ENCODE assay signal across 8 mouse cellular contexts in the genomic region with DNA sequence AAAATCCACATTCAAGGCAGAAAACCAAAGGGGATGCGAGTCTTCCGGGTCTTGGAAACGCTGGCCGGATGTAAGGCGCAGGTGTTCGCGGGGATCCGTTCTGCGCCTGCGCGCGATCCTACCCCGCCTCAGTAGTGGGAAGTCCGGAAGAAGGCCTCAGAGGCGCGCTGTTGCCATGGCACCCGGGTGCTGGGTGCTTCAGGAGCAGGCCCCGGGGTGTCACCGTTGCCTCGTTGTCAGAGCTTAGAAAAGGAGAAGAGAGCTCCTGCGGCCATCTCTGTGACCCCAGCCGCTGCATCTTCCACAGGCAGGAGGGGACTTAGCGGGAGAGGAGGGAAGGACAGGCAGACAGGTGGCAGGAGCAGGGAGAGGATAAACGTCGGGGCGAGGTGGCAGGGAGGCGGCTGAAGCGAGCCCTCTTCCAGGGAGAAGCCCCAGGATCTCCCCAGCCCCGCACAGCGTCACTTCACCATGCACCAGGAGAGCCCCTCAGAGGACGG. TPM values are rescaled to one million over a fixed set of nuclear protein-coding genes. Genes with fewer than 3 reads are reported as not detected.
DNase-seq lines count a peak whose midpoint lies in the region; ATAC-seq lines count a peak whose summit lies in the region.

Gene Ccdc181 (plus strand): TSS at position 131 of the 500 bp plus-strand sequence.

- H3K9me3 ChIP-seq in hindbrain, embryonic 11.5 days (ENCODE audit: control insufficient read depth, low read length): no peaks in the 10 kb centered on the region

- H3K27ac ChIP-seq in hindbrain, embryonic 11.5 days (ENCODE audit: low read depth, low read length): peak within 1 kb of the TSS; percentile 51

- H3K9ac ChIP-seq in hindbrain, embryonic 11.5 days (ENCODE audit: low read depth, low read length): peak within 1 kb of the TSS; percentile 71

- ATAC-seq in frontal cortex, adult (ENCODE audit: low TSS enrichment): peak; percentile 99
- peak; percentile 99 for ATAC-seq in hindbrain, embryonic 11.5 days (ENCODE audit: low FRiP score)

- peak within 1 kb of the TSS; percentile 65 for H3K4me2 ChIP-seq in hindbrain, embryonic 11.5 days (replicated peaks; ENCODE audit: low read depth, low read length)

- WGBS in hindbrain, embryonic 11.5 days: under 1% methylated on average over 31 of the region's 31 CpGs

- DNase-seq in MN1 (ENCODE audit: low spot score): peak; percentile 99
- peak; percentile 95 for DNase-seq in cerebellum, adult 9-10 months
- DNase-seq in hindbrain, embryonic 11.5 days (ENCODE audit: low spot score): peak; percentile 96
- peak; percentile 86 to 93 for DNase-seq in layer of hippocampus, postnatal 10 days (ENCODE audit: low spot score in 2 of 2)
- DNase-seq in lung, postnatal 10 days: peak; percentile 93
- DNase-seq in ovary, postnatal 36 days (ENCODE audit: low spot score): peak; percentile 95
- peak; percentile 98 for DNase-seq in thymus, postnatal 25 days

- H3K4me3 ChIP-seq in hindbrain, embryonic 11.5 days (ENCODE audit: low read depth, low read length): peak within 1 kb of the TSS; percentile 57

- H3K36me3 ChIP-seq in hindbrain, embryonic 11.5 days (ENCODE audit: control insufficient read depth, insufficient read depth, low read length): no peaks in the 10 kb centered on the region

- H3K27me3 ChIP-seq in hindbrain, embryonic 11.5 days (ENCODE audit: control insufficient read depth, insufficient read depth, low read length): no peaks in the 10 kb centered on the region

- H3K4me1 ChIP-seq in hindbrain, embryonic 11.5 days (replicated peaks; ENCODE audit: control insufficient read depth, insufficient read depth, low read length): no peaks in the 10 kb centered on the region

RNA-seq across cellular contexts. Expression of gene Ccdc181, which starts in this region (rescaled TPM):
- 16.3 and 18.1 TPM in 2 replicates for polyA plus RNA-seq in hindbrain, embryonic 11.5 days (2014; fragmentation: Nextera tagmentation; extraction: Ambion mirVana)
- 10 to 100 TPM; 20.2 TPM for total RNA-seq in layer of hippocampus, postnatal 10 days (2021)

Comparison
In these comparisons a context has a peak if more than half of its experiments do, and no peak if none do; other contexts are left out.
1. Peak in every context shown above with its lines: DNase-seq, ATAC-seq, H3K4me3 ChIP-seq and H3K27ac ChIP-seq.